ENCODE assay signal across 9 mouse cellular contexts in genomic region chr6:111601892-111602654, GRCm38 (mm10).
DNase-seq lines count a peak whose midpoint lies in the region; ATAC-seq lines count a peak whose summit lies in the region.
"Had no signal": no experiment of that assay in that cellular context is flagged by ENCODE, and none has a peak within 500 bp of the region (broad histone marks: within the 10 kb centered on the region; RNA-seq: fewer than 3 reads in every experiment).

No protein-coding gene starts in this region.

- no peak for DNase-seq in frontal cortex, postnatal 14 days (ENCODE audit: low spot score in 2 of 2)
- DNase-seq in layer of hippocampus, adult 18-20 months (ENCODE audit: low spot score in 2 of 2), result peak; percentile 47 to 82
- DNase-seq in left cerebral cortex, postnatal 14 days (ENCODE audit: low spot score in 2 of 2), result peak; percentile 33 to 74
- peak; percentile 8 for DNase-seq in right cerebral cortex, postnatal 4 days
- DNase-seq in urinary bladder, postnatal 4 days (ENCODE audit: low spot score in 2 of 2), result no peak
- no peak for DNase-seq in spleen, adult 12 weeks (ENCODE audit: low spot score)
- DNase-seq: adrenal gland, postnatal 25 days; thymus, postnatal 4 days had no signal

- intact Hi-C loops in left cerebral cortex, postnatal 14 days (cut with DNase I), result no loop called here

- peak; percentile 92 for ATAC-seq in frontal cortex, adult (ENCODE audit: low TSS enrichment)

Comparison
In these comparisons a context has a peak if more than half of its experiments do, and no peak if none do; other contexts are left out.
1. DNase-seq: peak in layer of hippocampus, adult 18-20 months (2 of 2), left cerebral cortex, postnatal 14 days (2 of 2) and right cerebral cortex, postnatal 4 days (single experiment); none in frontal cortex, postnatal 14 days (0 of 2), urinary bladder, postnatal 4 days (0 of 2) and spleen, adult 12 weeks (single experiment).